Mouse (Mus musculus): Measurements from ENCODE around the gene Lmcd1.

DNA sequence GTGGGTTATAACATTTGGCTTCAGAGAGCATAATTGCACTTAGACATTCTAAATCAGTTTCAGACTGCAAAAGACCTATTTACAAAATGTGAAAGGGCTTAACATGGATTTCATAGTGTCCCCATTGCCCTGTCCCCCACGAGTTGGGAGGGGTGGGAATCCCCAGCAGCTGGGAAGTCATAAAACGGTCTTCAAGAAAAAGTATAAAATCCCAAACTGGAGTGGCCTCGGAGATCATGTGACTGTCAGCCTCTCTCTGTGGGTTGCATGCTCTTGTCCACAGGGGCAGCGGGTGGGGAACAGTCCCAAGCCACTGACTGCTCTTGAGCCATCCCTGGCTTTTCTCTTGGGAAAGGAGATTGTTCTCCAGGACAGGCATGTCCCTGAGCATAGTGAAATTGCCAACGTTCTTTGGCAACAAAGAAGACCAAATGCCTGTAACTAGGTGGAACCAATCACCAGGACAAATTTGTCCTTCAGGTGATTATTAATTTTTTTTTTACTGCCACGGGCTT lies 2.2 kb downstream of the Lmcd1 start:
- TF ChIP-seq CTCF (IDR thresholded peaks at IDR 0.05) (no peak), POLR2A (IDR thresholded peaks at IDR 0.05; ENCODE audit: insufficient read depth, low read depth, low read length) (no peak)

Data from heart, adult 2 months (tissue).